Mouse (Mus musculus) midbrain, embryonic 13.5 days (tissue): ENCODE data around the gene Ptprj. TPM values are rescaled to one million over a fixed set of nuclear protein-coding genes. Genes with fewer than 3 reads are reported as not detected.

Source experiments
- ATAC-seq: fragments of 200-750 bp; cut with Nextera tagmentation; 2 replicates; pipeline ENCODE4 v1.8.0; 2017; ENCODE audit warnings: mild to moderate bottlenecking, moderate TSS enrichment, moderate library complexity
- H3K27ac ChIP-seq: fragments of 300-500 bp; sonication (generic); 2 replicates; pipeline ENCODE4 v1.5.1; 2015; ENCODE audit warnings: inconsistent platforms, mild to moderate bottlenecking, moderate library complexity
- H3K27me3 ChIP-seq: fragments of 300-500 bp; sonication (generic); 2 replicates; pipeline ENCODE4 v1.6.1; 2015; ENCODE audit warnings: mild to moderate bottlenecking, inconsistent platforms
- H3K36me3 ChIP-seq: fragments of 300-500 bp; sonication (generic); 2 replicates; pipeline ENCODE4 v1.6.1; 2015; ENCODE audit warnings: mild to moderate bottlenecking, inconsistent platforms
- H3K4me1 ChIP-seq: fragments of 300-500 bp; sonication (generic); replicated peaks from 2 replicates; pipeline ENCODE4 v1.6.1; 2015; ENCODE audit warnings: inconsistent platforms
- H3K4me2 ChIP-seq: fragments of 300-500 bp; sonication (generic); replicated peaks from 2 replicates; pipeline ENCODE4 v1.6.1; 2015; ENCODE audit warnings: moderate library complexity, mild to moderate bottlenecking, inconsistent platforms
- H3K4me3 ChIP-seq: fragments of 300-500 bp; sonication (generic); replicated peaks from 2 replicates; pipeline ENCODE4 v1.5.1; 2015; ENCODE audit warnings: mild to moderate bottlenecking, inconsistent platforms
- H3K9ac ChIP-seq: fragments of 300-500 bp; sonication (generic); replicated peaks from 2 replicates; pipeline ENCODE4 v1.6.1; 2015; ENCODE audit warnings: mild to moderate bottlenecking, inconsistent platforms
- H3K9me3 ChIP-seq: fragments of 300-500 bp; sonication (generic); 2 replicates; pipeline ENCODE4 v1.6.1; 2016; ENCODE audit warnings: mild to moderate bottlenecking, inconsistent platforms
- WGBS: fragments of 180-500 bp; shearing (Covaris S2); methylation state at CpG from one replicate; pipeline ENCODE4 v1.1.7; 2015; 5-methylcytosine and 5-hydroxymethylcytosine counted together
- polyA plus RNA-seq: library from polyadenylated mRNA; unstranded; fragments of >200 nt; fragmentation: Nextera tagmentation; extraction: Ambion mirVana; gene quantifications from 2 replicates; pipeline ENCODE4 v1.2.1, GENCODE M21; 2015

Ptprj gene
- polyA plus RNA-seq, result 3.0 and 3.1 TPM in 2 replicates

DNA sequence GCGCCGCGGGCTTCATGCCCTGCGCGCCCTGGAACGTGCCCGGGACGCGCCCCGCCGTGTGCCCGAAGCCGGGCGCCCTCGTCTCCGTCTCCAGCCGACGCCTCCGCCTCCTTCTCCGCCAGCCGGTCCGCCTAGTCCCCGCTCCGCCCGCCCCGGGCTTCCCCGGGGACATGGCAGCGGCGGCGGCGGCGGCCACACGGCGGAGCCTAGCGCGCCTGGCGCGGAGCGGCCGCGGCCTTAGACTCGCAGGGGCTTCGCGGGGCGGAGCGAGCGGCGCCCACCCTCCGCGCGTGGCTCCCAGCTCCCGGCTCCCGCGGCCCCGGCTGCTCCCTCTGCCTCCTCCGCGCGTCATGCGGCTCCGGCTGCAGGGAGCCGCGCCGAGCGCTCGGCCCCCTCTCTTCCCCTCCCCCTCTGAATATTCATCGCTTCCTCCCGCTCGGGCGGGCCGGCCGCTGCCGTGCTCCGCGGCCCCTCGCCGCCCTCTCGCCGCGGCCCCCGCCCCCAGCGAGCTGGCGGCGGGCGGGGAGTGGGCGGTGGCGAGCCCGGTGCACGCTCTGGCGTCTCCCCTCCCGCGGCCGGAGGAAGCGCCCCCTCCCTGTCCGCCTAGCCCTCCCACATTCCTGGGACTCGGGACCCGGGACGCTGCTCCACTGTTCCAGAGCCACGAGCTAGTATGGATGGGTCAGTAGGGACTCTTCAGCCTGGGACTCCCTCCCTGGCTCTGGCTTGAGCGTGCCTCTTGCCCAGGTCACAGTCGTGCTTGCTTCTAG is at the start of gene Ptprj:
TSS of gene Ptprj (minus strand) at position 412 of the 770 bp plus-strand sequence.
- ATAC-seq, result peak; percentile 87
- H3K4me2 ChIP-seq, result peak within 1 kb of the TSS; percentile 92
- H3K9ac ChIP-seq, result peak within 1 kb of the TSS; percentile 93
- peaks cover 15% of the 10 kb centered on the region for H3K27me3 ChIP-seq
- peaks cover 18% of the 10 kb centered on the region for H3K4me1 ChIP-seq
- under 1% methylated on average over 51 of the region's 100 CpGs for WGBS
- H3K9me3 ChIP-seq, result no peaks in the 10 kb centered on the region
- peak within 1 kb of the TSS; percentile 90 for H3K4me3 ChIP-seq
- no peaks in the 10 kb centered on the region for H3K36me3 ChIP-seq
- H3K27ac ChIP-seq, result peak within 1 kb of the TSS; percentile 90

- Histone ChIP-seq H3K4me1 (no peaks in the 10 kb centered on the region), H3K9me3 (no peaks in the 10 kb centered on the region), H3K27ac (no peak overlapping the region), H3K4me2 (no peak overlapping the region), H3K27me3 (no peaks in the 10 kb centered on the region), H3K36me3 (no peaks in the 10 kb centered on the region), H3K4me3 (no peak overlapping the region), H3K9ac (no peak overlapping the region)
- no peak for ATAC-seq
- 66% methylated on average over 2 of the region's 2 CpGs for WGBS
These were observed 49.1 kb upstream of the Ptprj start for GRCm38 (mm10) chr2:90629552-90629951.

GRCm38 (mm10) chr2:90628261-90628660 is 47.8 kb upstream of the Ptprj start:
- H3K27me3 ChIP-seq, result no peaks in the 10 kb centered on the region
- H3K4me3 ChIP-seq, result no peak overlapping the region
- H3K36me3 ChIP-seq, result no peaks in the 10 kb centered on the region
- 90% methylated on average over 5 of the region's 5 CpGs for WGBS
- H3K4me1 ChIP-seq, result no peaks in the 10 kb centered on the region
- no peaks in the 10 kb centered on the region for H3K9me3 ChIP-seq
- H3K27ac ChIP-seq, result no peak overlapping the region
- ATAC-seq, result no peak
- no peak overlapping the region for H3K9ac ChIP-seq
- H3K4me2 ChIP-seq, result no peak overlapping the region

DNA sequence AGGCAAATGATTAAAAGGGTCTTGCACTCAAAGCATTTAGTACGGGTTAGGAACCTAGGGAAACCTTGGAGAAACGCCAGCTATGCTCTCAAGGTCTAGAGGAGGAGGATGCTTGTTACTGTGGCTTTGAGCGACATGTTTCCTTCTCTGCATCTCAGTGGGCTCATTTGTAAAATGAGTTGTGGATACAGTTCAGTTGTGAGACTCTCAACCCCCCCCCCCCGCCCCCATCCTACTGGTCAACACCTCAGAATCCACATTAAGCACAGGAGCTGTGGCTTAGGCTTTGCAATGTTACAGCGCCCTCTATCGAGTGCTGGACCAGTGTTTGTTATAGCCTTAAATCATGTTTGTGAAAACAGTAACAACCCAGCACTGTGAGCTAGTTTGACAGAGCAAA is 44.5 kb upstream of the Ptprj start:
- H3K27me3 ChIP-seq, result no peaks in the 10 kb centered on the region
- WGBS, result 12% methylated on average over 6 of the region's 6 CpGs
- H3K9ac ChIP-seq, result no peak overlapping the region
- ATAC-seq, result peak; percentile 71
- no peak overlapping the region for H3K27ac ChIP-seq
- H3K4me1 ChIP-seq, result no peaks in the 10 kb centered on the region
- H3K9me3 ChIP-seq, result no peaks in the 10 kb centered on the region
- no peaks in the 10 kb centered on the region for H3K36me3 ChIP-seq
- H3K4me2 ChIP-seq, result no peak overlapping the region
- H3K4me3 ChIP-seq, result no peak overlapping the region

DNA sequence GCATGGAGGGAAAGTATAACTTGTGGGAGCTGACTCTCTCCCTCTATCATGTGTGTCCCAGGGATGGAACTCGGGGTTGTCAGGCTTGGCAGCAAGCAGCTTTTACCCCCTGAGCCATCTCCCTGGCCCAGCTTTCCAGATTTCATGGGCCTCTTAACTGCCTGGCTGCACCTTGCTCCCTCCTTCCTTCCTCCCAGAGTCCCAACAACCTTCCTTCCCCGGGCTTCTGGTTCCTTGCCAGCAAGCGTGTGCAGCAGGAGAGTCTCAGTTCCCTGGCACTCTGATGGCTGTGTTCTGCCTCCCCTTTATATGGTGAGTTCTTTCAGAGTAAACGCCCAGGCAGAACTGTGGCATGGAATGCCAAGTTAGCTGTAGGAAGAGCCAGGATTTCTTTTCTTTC is 43.9 kb upstream of the Ptprj start:
- Histone ChIP-seq H3K9me3 (no peaks in the 10 kb centered on the region), H3K9ac (no peak overlapping the region), H3K4me1 (0 out of 2 replicates have a peak, but pooled peaks cover 5% of the 10 kb centered on the region), H3K4me3 (no peak overlapping the region), H3K27me3 (no peaks in the 10 kb centered on the region), H3K36me3 (no peaks in the 10 kb centered on the region), H3K27ac (no peak overlapping the region), H3K4me2 (no peak overlapping the region)
- WGBS, result 34% methylated on average over 4 of the region's 4 CpGs
- ATAC-seq, result 0 out of 2 replicates have a peak, but pooled peaks have one; percentile 20

DNA sequence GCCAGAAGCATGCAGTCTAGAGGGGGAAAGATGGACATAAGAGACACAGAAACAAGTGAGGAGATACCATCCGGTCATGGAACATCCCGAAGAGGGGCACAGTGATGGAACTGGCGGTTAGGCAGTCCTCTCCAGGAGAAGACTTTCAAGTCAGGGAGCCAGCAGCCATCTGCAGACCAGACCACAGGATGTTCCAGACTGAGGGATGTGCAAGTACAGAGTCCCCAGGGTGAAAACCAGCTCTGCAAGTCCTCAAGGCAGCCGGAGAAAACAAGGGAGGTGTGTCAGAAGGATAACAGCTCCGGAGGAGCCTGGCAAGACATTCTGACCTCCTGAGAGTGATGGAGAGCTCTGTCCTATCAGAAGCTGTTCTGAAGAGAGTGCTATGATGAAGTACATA is 40.4 kb upstream of the Ptprj start:
- Histone ChIP-seq H3K9ac (no peak overlapping the region), H3K4me1 (0 out of 2 replicates have a peak, but pooled peaks cover 5% of the 10 kb centered on the region), H3K27ac (no peak overlapping the region), H3K9me3 (no peaks in the 10 kb centered on the region), H3K36me3 (no peaks in the 10 kb centered on the region), H3K4me3 (no peak overlapping the region), H3K27me3 (no peaks in the 10 kb centered on the region), H3K4me2 (no peak overlapping the region)
- ATAC-seq, result no peak
- WGBS, result 82% methylated on average over 5 of the region's 5 CpGs

GRCm38 (mm10) chr2:90619648-90620047 is 39.2 kb upstream of the Ptprj start:
- Histone ChIP-seq H3K9me3 (no peaks in the 10 kb centered on the region), H3K4me1 (0 out of 2 replicates have a peak, but pooled peaks cover 5% of the 10 kb centered on the region), H3K27ac (no peak overlapping the region), H3K4me3 (no peak overlapping the region), H3K9ac (no peak overlapping the region), H3K4me2 (no peak overlapping the region), H3K27me3 (no peaks in the 10 kb centered on the region), H3K36me3 (no peaks in the 10 kb centered on the region)
- no peak for ATAC-seq
- 16% methylated on average over 2 of the region's 2 CpGs for WGBS

- 0 out of 2 replicates have a peak, but pooled peaks cover 3% of the 10 kb centered on the region for H3K4me1 ChIP-seq
- H3K4me3 ChIP-seq, result no peak overlapping the region
- no peak for ATAC-seq
- no peaks in the 10 kb centered on the region for H3K36me3 ChIP-seq
- H3K27ac ChIP-seq, result no peak overlapping the region
- H3K9me3 ChIP-seq, result no peaks in the 10 kb centered on the region
- H3K9ac ChIP-seq, result no peak overlapping the region
- WGBS, result 87% methylated on average over 14 of the region's 14 CpGs
- H3K4me2 ChIP-seq, result no peak overlapping the region
- H3K27me3 ChIP-seq, result no peaks in the 10 kb centered on the region
These were observed 34.3 kb upstream of the Ptprj start for GRCm38 (mm10) chr2:90614651-90615171.

- no peaks in the 10 kb centered on the region for H3K36me3 ChIP-seq
- H3K9me3 ChIP-seq, result no peaks in the 10 kb centered on the region
- H3K27ac ChIP-seq, result no peak overlapping the region
- H3K27me3 ChIP-seq, result no peaks in the 10 kb centered on the region
- no peak for ATAC-seq
- H3K9ac ChIP-seq, result no peak overlapping the region
- WGBS, result 75% methylated on average over 3 of the region's 3 CpGs
- no peaks in the 10 kb centered on the region for H3K4me1 ChIP-seq
- H3K4me3 ChIP-seq, result no peak overlapping the region
- H3K4me2 ChIP-seq, result no peak overlapping the region
These were observed 33.1 kb upstream of the Ptprj start for GRCm38 (mm10) chr2:90613591-90613990.

GRCm38 (mm10) chr2:90613006-90613405 is 32.6 kb upstream of the Ptprj start:
- WGBS, result 79% methylated on average over 2 of the region's 2 CpGs
- H3K9me3 ChIP-seq, result no peaks in the 10 kb centered on the region
- no peaks in the 10 kb centered on the region for H3K36me3 ChIP-seq
- H3K4me2 ChIP-seq, result no peak overlapping the region
- H3K4me3 ChIP-seq, result no peak overlapping the region
- no peak for ATAC-seq
- no peak overlapping the region for H3K9ac ChIP-seq
- no peaks in the 10 kb centered on the region for H3K27me3 ChIP-seq
- H3K4me1 ChIP-seq, result no peaks in the 10 kb centered on the region
- no peak overlapping the region for H3K27ac ChIP-seq

DNA sequence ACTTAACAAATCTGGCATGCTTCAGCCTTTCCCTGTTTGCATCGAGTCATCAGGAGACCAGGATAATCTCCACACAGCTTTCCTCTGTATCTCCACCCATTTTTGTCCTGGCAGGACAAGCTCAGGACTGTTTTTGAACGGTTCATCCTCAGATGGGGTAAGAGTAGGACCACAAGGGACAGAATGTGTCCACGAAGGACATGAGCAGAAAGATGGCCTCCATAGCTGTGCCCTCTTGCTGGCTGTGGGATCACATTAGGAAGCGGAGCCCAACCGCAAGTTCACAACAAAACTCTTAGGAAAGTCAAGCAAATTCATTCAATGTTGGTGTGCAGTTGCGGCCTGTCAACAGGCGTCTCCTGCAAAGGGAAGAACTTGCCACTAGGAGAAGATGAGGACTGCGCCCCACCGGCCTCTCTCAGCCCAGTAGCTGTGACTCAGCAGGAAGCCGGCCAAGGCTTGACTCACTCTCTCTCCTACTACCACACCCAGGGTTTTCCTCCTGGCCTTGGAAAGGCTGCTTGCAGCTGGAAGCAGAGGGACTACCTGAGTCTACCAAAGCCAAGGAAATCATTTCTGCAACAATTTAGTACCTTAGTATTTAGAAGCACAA is 31.6 kb upstream of the Ptprj start:
- Histone ChIP-seq H3K4me3 (no peak overlapping the region), H3K36me3 (no peaks in the 10 kb centered on the region), H3K27me3 (no peaks in the 10 kb centered on the region), H3K4me2 (no peak overlapping the region), H3K4me1 (no peaks in the 10 kb centered on the region), H3K27ac (no peak overlapping the region), H3K9me3 (no peaks in the 10 kb centered on the region), H3K9ac (no peak overlapping the region)
- ATAC-seq, result no peak
- 87% methylated on average over 10 of the region's 10 CpGs for WGBS

DNA sequence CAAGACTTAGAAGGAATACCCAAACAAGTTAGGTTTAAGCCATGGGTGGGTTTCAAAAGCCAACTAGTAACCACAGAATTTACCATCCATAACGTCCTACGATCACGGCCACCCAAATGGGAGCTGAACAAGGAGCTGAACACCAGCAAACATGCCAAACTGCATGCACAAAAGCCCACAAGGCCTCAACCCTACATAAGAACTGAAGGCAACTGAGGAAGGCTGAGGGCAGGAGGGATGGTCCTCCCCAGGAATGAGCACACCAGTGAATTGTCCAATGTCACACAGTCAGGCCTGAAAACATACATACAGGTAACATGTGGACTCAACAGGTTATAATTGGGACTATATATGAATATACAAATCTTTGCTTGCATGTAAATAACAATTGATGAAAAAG is 20.6 kb upstream of the Ptprj start:
- H3K27ac ChIP-seq, result no peak overlapping the region
- 97% methylated on average over 3 of the region's 3 CpGs for WGBS
- no peaks in the 10 kb centered on the region for H3K9me3 ChIP-seq
- no peaks in the 10 kb centered on the region for H3K27me3 ChIP-seq
- no peak for ATAC-seq
- H3K4me1 ChIP-seq, result no peaks in the 10 kb centered on the region
- H3K4me2 ChIP-seq, result no peak overlapping the region
- no peaks in the 10 kb centered on the region for H3K36me3 ChIP-seq
- no peak overlapping the region for H3K9ac ChIP-seq
- H3K4me3 ChIP-seq, result no peak overlapping the region
